Mouse (Mus musculus) forebrain, embryonic 11.5 days (tissue): ENCODE data around the gene Gm45799. TPM values are rescaled to one million over a fixed set of nuclear protein-coding genes. Genes with fewer than 3 reads are reported as not detected.

ENCODE experiments used
- ATAC-seq: fragments of 200-750 bp; cut with Nextera tagmentation; replicated peaks from 2 replicates; pipeline ENCODE4 v1.8.0; 2017; ENCODE audit warnings: moderate TSS enrichment; ENCODE audit not compliant: low FRiP score
- DNase-seq: peaks from one replicate; pipeline ENCODE4 v3.0.0-alpha.2; 2017; ENCODE audit warnings: low spot score
- H3K27ac ChIP-seq: fragments of 300-500 bp; sonication (generic); 2 replicates; pipeline ENCODE4 v1.5.1; 2014; ENCODE audit warnings: low read depth, low read length
- H3K27me3 ChIP-seq: fragments of 300-500 bp; sonication (generic); 2 replicates; pipeline ENCODE4 v1.6.1; 2014; ENCODE audit warnings: mild to moderate bottlenecking, low read length, mixed read lengths; ENCODE audit not compliant: control insufficient read depth, insufficient read depth
- H3K36me3 ChIP-seq: fragments of 300-500 bp; sonication (generic); 2 replicates; pipeline ENCODE4 v1.6.1; 2014; ENCODE audit warnings: mild to moderate bottlenecking, low read length, moderate library complexity, mixed read lengths; ENCODE audit not compliant: control insufficient read depth, insufficient read depth
- H3K4me1 ChIP-seq: fragments of 300-500 bp; sonication (generic); replicated peaks from 2 replicates; pipeline ENCODE4 v1.6.1; 2014; ENCODE audit warnings: low read length, mixed read lengths; ENCODE audit not compliant: control insufficient read depth, insufficient read depth
- H3K4me2 ChIP-seq: fragments of 300-500 bp; sonication (generic); 2 replicates; pipeline ENCODE4 v1.6.1; 2014; ENCODE audit warnings: low read depth, mild to moderate bottlenecking, low read length, moderate library complexity, mixed read lengths; ENCODE audit not compliant: severe bottlenecking
- H3K4me3 ChIP-seq: fragments of 300-500 bp; sonication (generic); 2 replicates; pipeline ENCODE4 v1.5.1; 2014; ENCODE audit warnings: low read depth, low read length
- H3K9ac ChIP-seq: fragments of 300-500 bp; sonication (generic); 2 replicates; pipeline ENCODE4 v1.6.1; 2014; ENCODE audit warnings: low read length
- H3K9me3 ChIP-seq: fragments of 300-500 bp; sonication (generic); 2 replicates; pipeline ENCODE4 v1.6.1; 2016; ENCODE audit warnings: low read length, mixed read lengths; ENCODE audit not compliant: control insufficient read depth
- WGBS: fragments of 180-500 bp; shearing (Covaris S2); extraction: QIAGEN DNeasy Blood & Tissue Kit; methylation state at CpG from one replicate; pipeline ENCODE4 v1.1.7; 2014; 5-methylcytosine and 5-hydroxymethylcytosine counted together
- polyA plus RNA-seq: library from polyadenylated mRNA; unstranded; fragments of >200 nt; fragmentation: Nextera tagmentation; extraction: Ambion mirVana; gene quantifications from 2 replicates; pipeline ENCODE4 v1.2.1, GENCODE M21; 2014

The Gm45799 gene
- polyA plus RNA-seq, 1 experiment from 2014 or later: 14.2 TPM

DNA sequence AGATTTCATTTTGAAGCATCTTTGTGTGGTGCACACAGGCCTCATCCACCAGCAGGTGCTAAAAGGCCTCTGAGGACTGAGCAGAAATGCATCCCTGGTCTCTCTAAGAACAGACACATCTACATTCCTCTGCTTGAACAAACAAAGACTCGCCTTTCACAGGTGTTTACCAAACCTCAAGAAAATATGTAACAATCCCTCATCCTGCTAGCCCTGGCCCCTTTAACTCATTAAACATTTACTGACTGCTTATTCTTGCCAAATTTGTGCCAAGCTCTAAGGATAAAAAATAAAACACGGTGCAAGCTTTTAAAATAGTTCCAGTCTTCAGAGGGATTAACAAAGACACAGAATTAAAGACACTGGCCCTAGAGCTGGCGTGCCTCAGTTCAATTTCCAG is 20.7 kb upstream of the Gm45799 start:
- no peak overlapping the region for H3K4me2 ChIP-seq
- peaks cover 14% of the 10 kb centered on the region for H3K36me3 ChIP-seq
- no peak for DNase-seq
- H3K9me3 ChIP-seq: no peaks in the 10 kb centered on the region
- ATAC-seq: no peak
- H3K27me3 ChIP-seq: no peaks in the 10 kb centered on the region
- no peak overlapping the region for H3K27ac ChIP-seq
- H3K4me3 ChIP-seq: no peak overlapping the region
- H3K4me1 ChIP-seq: no peaks in the 10 kb centered on the region
- no peak overlapping the region for H3K9ac ChIP-seq
- 80% methylated on average over 3 of the region's 3 CpGs for WGBS

DNA sequence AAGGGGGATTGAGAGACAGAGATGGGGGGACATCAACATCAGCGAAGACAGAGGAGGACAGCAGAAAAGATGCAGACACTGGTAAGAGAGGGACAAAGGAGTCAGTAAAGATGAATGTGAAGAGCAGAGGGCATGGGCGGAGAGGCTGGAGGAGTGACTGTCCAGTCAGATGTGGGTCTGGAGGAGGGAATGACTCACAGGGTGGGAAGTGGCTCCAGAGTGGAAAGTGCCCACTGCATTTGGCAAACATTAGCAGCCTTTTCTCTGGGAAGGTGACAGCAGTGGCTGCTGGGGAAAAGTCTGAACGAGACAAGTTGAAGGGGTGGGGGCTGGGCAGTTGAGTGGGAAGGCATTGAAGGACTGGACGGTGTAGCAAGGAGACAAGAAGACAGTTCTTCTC is 19.3 kb upstream of the Gm45799 start:
- Histone ChIP-seq H3K27ac (no peak overlapping the region), H3K36me3 (peaks cover 14% of the 10 kb centered on the region), H3K4me3 (no peak overlapping the region), H3K9me3 (no peaks in the 10 kb centered on the region), H3K4me2 (no peak overlapping the region), H3K9ac (no peak overlapping the region), H3K4me1 (no peaks in the 10 kb centered on the region), H3K27me3 (no peaks in the 10 kb centered on the region)
- WGBS: 84% methylated on average over 4 of the region's 4 CpGs
- DNase-seq (no peak), ATAC-seq (no peak)

DNA sequence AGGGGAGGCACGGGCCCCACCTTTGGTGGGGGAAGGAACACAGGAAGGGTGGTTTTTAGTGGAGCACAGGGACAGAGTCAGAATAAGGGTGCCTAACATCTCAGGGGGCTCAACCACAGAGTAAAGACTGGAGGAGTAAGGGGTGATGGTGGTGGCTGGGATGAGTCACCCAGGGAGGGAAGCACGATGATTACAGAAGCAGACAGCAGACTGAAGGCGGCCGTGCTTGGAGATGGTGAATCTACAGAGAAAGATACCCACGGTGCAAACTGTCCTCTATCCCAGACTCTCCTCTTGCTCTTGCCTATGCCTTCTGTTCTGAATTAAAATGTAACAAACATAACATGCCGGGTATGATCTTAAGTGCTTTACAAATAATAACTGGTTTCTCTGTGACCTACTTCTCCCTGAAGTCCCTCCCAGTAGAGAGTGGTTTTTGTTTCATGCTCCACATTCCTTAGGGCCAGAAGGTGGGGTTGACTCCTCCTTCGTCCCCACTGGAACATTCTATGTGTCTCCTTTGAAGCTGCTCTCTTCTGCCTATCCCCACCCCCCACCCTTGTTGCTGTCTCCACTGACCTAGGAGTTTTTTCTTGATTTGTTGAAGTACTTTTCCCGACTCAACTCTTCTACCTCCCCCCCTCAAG is 18.6 kb upstream of the Gm45799 start:
- Histone ChIP-seq H3K9me3 (no peaks in the 10 kb centered on the region), H3K9ac (no peak overlapping the region), H3K4me3 (no peak overlapping the region), H3K4me1 (no peaks in the 10 kb centered on the region), H3K27ac (no peak overlapping the region), H3K36me3 (peaks cover 14% of the 10 kb centered on the region), H3K4me2 (no peak overlapping the region), H3K27me3 (no peaks in the 10 kb centered on the region)
- ATAC-seq (no peak), DNase-seq (peak; percentile 38)
- 82% methylated on average over 8 of the region's 8 CpGs for WGBS

DNA sequence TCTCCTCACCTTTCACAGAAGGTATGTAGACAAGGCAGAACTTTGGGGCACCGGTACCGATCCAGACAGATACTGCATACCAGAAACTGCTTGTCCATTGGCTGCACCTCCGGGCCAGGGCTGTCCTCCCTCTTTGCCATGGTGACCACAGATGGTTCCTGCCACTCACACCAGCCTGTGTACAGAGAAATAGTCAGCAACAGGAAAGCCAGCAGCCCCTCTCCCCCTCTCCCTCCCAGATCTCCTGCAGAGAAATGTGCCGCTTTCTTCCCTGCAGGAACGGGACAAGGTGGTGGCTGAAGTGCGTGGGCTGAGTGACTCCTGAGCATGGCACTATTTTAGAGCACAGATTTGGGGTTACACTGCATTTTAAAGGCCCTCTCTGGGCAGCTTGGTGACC is 15.0 kb upstream of the Gm45799 start:
- ATAC-seq: no peak
- DNase-seq: peak; percentile 39
- Histone ChIP-seq H3K27ac (no peak overlapping the region), H3K9ac (no peak overlapping the region), H3K27me3 (no peaks in the 10 kb centered on the region), H3K4me3 (no peak overlapping the region), H3K4me2 (no peak overlapping the region), H3K9me3 (no peaks in the 10 kb centered on the region), H3K36me3 (peaks cover 8% of the 10 kb centered on the region; the same call in 1 of the 2 replicates), H3K4me1 (no peaks in the 10 kb centered on the region)
- WGBS: 90% methylated on average over 6 of the region's 6 CpGs

DNA sequence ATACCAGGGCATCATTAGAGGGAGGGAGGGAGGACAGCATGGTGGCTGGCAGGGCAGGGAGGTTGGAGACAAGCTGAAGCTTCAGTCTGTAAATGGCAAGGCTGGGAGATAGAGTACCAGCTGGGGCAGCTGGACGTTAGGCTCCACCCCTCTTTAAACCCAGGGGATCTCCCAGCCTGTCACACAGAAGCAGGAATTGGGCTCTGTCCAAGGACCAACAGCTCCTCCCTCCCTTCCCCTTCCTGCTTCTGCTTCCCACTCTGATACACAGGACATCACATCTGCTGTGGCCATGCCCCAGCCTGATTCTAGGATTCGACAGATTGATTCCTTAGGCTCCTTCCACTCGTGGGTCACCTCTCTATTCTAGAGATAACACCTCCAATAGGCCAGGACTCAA is 11.7 kb upstream of the Gm45799 start:
- no peaks in the 10 kb centered on the region for H3K27me3 ChIP-seq
- WGBS: 31% methylated on average over 3 of the region's 3 CpGs
- no peak overlapping the region for H3K4me2 ChIP-seq
- DNase-seq: peak; percentile 32
- peaks cover 4% of the 10 kb centered on the region; the same call in 1 of the 2 replicates for H3K36me3 ChIP-seq
- no peaks in the 10 kb centered on the region for H3K9me3 ChIP-seq
- H3K4me3 ChIP-seq: no peak overlapping the region
- H3K9ac ChIP-seq: no peak overlapping the region; the same call in 1 of the 2 replicates
- no peak overlapping the region for H3K27ac ChIP-seq
- H3K4me1 ChIP-seq: peaks cover 5% of the 10 kb centered on the region; the same call in 1 of the 2 replicates
- no peak for ATAC-seq

DNA sequence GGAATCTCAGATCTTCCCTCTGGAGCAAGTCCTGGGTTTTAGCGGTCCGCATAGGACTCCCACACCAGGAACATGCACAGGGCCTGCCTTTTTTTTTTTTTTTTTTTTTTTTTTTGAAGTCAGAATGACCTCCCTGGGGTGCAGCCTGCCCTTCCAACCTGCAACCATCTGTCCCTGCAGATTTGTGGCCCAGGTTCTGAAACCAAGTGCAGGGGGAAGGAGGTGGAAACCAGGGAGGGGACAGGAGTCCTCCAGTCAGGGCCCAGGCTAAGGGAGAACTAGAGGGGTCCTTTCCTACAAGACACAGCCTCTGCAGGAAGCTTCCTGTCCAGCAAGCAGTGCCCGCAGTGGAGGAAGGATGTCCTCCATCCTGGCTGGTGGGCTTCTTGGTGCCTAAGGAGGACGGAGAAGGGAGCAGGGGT is 7.8 kb upstream of the Gm45799 start:
- no peaks in the 10 kb centered on the region for H3K9me3 ChIP-seq
- ATAC-seq (no peak), DNase-seq (no peak)
- peaks cover 10% of the 10 kb centered on the region for H3K4me1 ChIP-seq
- H3K36me3 ChIP-seq: no peaks in the 10 kb centered on the region; the same call in 1 of the 2 replicates
- H3K9ac ChIP-seq: peak overlapping the region; percentile 68
- peak overlapping the region; percentile 66 for H3K4me3 ChIP-seq
- no peak overlapping the region for H3K27ac ChIP-seq
- H3K4me2 ChIP-seq: peak overlapping the region; percentile 81
- no peaks in the 10 kb centered on the region for H3K27me3 ChIP-seq
- 18% methylated on average over 4 of the region's 4 CpGs for WGBS

DNA sequence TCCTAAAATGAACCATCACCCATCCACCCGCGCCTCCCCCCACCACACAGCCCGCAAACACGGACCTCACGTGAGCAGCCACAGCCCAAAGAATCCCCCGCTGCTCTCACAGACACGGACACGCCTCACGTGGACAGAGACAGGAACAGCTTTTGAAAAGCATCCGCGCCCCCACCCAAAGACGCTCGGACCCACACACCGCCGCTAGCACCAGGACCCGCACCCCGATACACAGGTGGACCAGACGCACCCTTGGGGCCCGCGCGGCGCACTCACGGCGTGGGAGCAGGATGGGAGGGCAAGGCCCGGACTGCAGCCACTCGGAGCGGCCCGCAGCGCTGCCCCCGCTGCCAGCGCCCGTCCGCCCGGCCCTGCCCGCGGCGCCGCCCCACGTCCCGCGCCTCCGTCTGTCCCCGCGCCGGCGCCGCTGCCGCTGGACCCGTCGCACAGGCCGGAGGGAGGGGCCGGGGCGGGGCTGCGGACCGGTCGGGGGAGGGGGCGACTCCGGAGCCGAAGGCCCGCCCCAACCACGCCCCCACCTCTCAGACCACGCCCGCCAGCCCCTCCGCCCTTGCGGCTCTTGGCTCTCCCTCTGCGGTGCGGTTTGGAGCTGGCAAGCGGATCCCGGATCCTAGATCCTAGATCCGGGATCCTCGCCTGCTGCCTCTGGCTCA is 7.1 kb upstream of the Gm45799 start, which contains the start of gene Trim3:
TSS of gene Trim3 (minus strand) at position 445 of the 674 bp plus-strand sequence.
- DNase-seq (peak; percentile 96), ATAC-seq (peak; percentile 91)
- under 1% methylated on average over 65 of the region's 71 CpGs for WGBS
- H3K36me3 ChIP-seq: no peaks in the 10 kb centered on the region; the same call in 1 of the 2 replicates
- H3K4me2 ChIP-seq: peak within 1 kb of the TSS; percentile 81
- peaks cover 10% of the 10 kb centered on the region for H3K4me1 ChIP-seq
- no peaks in the 10 kb centered on the region for H3K27me3 ChIP-seq
- peak within 1 kb of the TSS; percentile 66 for H3K4me3 ChIP-seq
- H3K9me3 ChIP-seq: no peaks in the 10 kb centered on the region
- no peak within 1 kb of the TSS for H3K27ac ChIP-seq
- H3K9ac ChIP-seq: peak within 1 kb of the TSS; percentile 68

DNA sequence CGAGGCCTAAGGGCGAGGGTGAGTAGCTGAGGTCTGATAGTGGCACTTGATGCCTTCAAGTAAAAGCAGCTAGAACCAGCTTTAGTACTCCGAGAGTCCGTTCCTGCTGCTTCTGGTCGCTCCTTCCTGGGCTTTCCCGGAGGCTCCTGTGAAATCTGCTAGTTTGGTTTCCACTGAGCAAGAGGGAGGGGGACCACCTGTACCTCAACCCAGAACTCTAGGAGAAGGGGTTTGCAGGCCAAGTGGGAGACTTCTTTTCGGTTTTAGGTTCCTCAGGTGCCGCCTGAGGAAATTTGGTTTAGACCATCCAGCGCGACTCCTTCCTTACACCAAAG is 6.6 kb upstream of the Gm45799 start:
- no peaks in the 10 kb centered on the region for H3K9me3 ChIP-seq
- 6% methylated on average over 10 of the region's 10 CpGs for WGBS
- DNase-seq (no peak), ATAC-seq (no peak)
- H3K27me3 ChIP-seq: no peaks in the 10 kb centered on the region
- H3K4me3 ChIP-seq: peak overlapping the region; percentile 66
- no peaks in the 10 kb centered on the region; the same call in 1 of the 2 replicates for H3K36me3 ChIP-seq
- peak overlapping the region; percentile 68 for H3K9ac ChIP-seq
- peak overlapping the region; percentile 81 for H3K4me2 ChIP-seq
- peaks cover 10% of the 10 kb centered on the region for H3K4me1 ChIP-seq
- H3K27ac ChIP-seq: no peak overlapping the region
